Mouse (Mus musculus) layer of hippocampus, adult 2 months (tissue): ENCODE measurements around the gene Pqbp1. TPM values are rescaled to one million over a fixed set of nuclear protein-coding genes. Genes with fewer than 3 reads are reported as not detected.
A peak's percentile ranks its signal among the peaks of the same experiment; 100 is the strongest.
"Not testable (repeated sequence)": the region's sequence is repeated elsewhere in the genome, so short reads cannot be mapped to it uniquely, and the experiment has no call there.

Experiments used
- DNase-seq, 2 experiments: peaks; one replicate each; pipeline ENCODE4 v3.0.0; 2022; ENCODE audit warnings: low spot score in 2 of 2
- H3K27ac ChIP-seq: fragments of 200-600 bp; 2 replicates; pipeline ENCODE4 v1.8.1; 2022
- H3K4me3 ChIP-seq: fragments of 200-600 bp; 2 replicates; pipeline ENCODE4 v1.8.1; 2022; ENCODE audit warnings: mild to moderate bottlenecking
- CTCF ChIP-seq: fragments of 200-600 bp; conservative IDR thresholded peaks from 2 replicates; pipeline ENCODE4 v1.8.1; 2022; ENCODE audit warnings: antibody characterized with exemption, mild to moderate bottlenecking, moderate library complexity
- total RNA-seq, 2 experiments: library from RNA; stranded (reverse); gene quantifications; 2 replicates each; pipeline ENCODE4 v1.2.3; 2021

The Pqbp1 gene
- total RNA-seq, 2 experiments from 2014 or later, result 83.6 to 92.9 TPM

- DNase-seq, H3K27ac ChIP-seq, H3K4me3 ChIP-seq: not testable (repeated sequence)
- TF ChIP-seq CTCF, result peak; percentile 32; the same call in 1 of the 2 replicates
These were observed 18.9 kb upstream of the Pqbp1 start for GRCm38 (mm10) chrX:7917960-7918359.

GRCm38 (mm10) chrX:7915669-7916068 is 16.6 kb upstream of the Pqbp1 start:
- not testable (repeated sequence) for H3K27ac ChIP-seq, H3K4me3 ChIP-seq, DNase-seq
- TF ChIP-seq CTCF, result peak; percentile 59

GRCm38 (mm10) chrX:7910473-7910872 is 11.4 kb upstream of the Pqbp1 start:
- no peak overlapping the region for H3K27ac ChIP-seq
- no peak for DNase-seq
- no peak overlapping the region for H3K4me3 ChIP-seq
- TF ChIP-seq CTCF, result 0 out of 2 replicates have a peak, but pooled peaks have one; percentile 9

GRCm38 (mm10) chrX:7909242-7909641 is 10.2 kb upstream of the Pqbp1 start, which contains the start of gene Gm10490:
Gene Gm10490, plus strand, starts transcription at chrX:7909542.
- not testable (repeated sequence) for DNase-seq, H3K4me3 ChIP-seq, H3K27ac ChIP-seq

- H3K4me3 ChIP-seq, result no peak within 1 kb of the TSS
- no peak for TF ChIP-seq CTCF
- no peak for DNase-seq
- H3K27ac ChIP-seq, result no peak within 1 kb of the TSS
These were observed 8.7 kb upstream of the Pqbp1 start, which contains the start of gene Gm10491 for GRCm38 (mm10) chrX:7907735-7908134. Gene Gm10491, minus strand, starts transcription at chrX:7907835.

- DNase-seq, result no peak
- no peak overlapping the region for H3K4me3 ChIP-seq
- no peak overlapping the region for H3K27ac ChIP-seq
- no peak for TF ChIP-seq CTCF
These were observed 5.4 kb upstream of the Pqbp1 start for GRCm38 (mm10) chrX:7904441-7904840.

- no peak for DNase-seq
- Histone ChIP-seq H3K27ac (peak overlapping the region; percentile 97; the same call in 1 of the 2 replicates), H3K4me3 (peak overlapping the region; percentile 70)
- no peak for TF ChIP-seq CTCF
These were observed 858 bp downstream of the Pqbp1 start for GRCm38 (mm10) chrX:7898211-7898610.

GRCm38 (mm10) chrX:7883841-7884567 is 15.1 kb downstream of the Pqbp1 start, which contains the start of gene Slc35a2:
Gene Slc35a2, plus strand, starts transcription at chrX:7884028.
- TF ChIP-seq CTCF, result peak; percentile 42
- peak; percentile 70 to 88 for DNase-seq
- H3K4me3 ChIP-seq, result peak within 1 kb of the TSS; percentile 69
- peak within 1 kb of the TSS; percentile 94 for H3K27ac ChIP-seq

GRCm38 (mm10) chrX:7879819-7880218 is 19.2 kb downstream of the Pqbp1 start:
- peak overlapping the region; percentile 65; the same call in 1 of the 2 replicates for H3K27ac ChIP-seq
- peak overlapping the region; percentile 66 for H3K4me3 ChIP-seq
- peak; percentile 53 to 67 for DNase-seq
- TF ChIP-seq CTCF, result peak; percentile 65

GRCm38 (mm10) chrX:7878495-7878894 is 20.6 kb downstream of the Pqbp1 start:
- TF ChIP-seq CTCF, result no peak
- peak overlapping the region; percentile 92 for H3K27ac ChIP-seq
- peak overlapping the region; percentile 66 for H3K4me3 ChIP-seq
- DNase-seq, result peak in 1 of 2 experiments; percentile 22

- Histone ChIP-seq H3K4me3 (peak within 1 kb of the TSS; percentile 66), H3K27ac (peak within 1 kb of the TSS; percentile 92)
- peak; percentile 80 to 86 for DNase-seq
- TF ChIP-seq CTCF, result no peak
These were observed 21.1 kb downstream of the Pqbp1 start, which contains the start of gene Pim2 for GRCm38 (mm10) chrX:7878007-7878419. Gene Pim2, plus strand, starts transcription at chrX:7878262.

- Histone ChIP-seq H3K27ac (no peak overlapping the region), H3K4me3 (no peak overlapping the region)
- no peak for TF ChIP-seq CTCF
- DNase-seq, result no peak
These were observed 29.2 kb downstream of the Pqbp1 start for GRCm38 (mm10) chrX:7869826-7870225.

- TF ChIP-seq CTCF, result no peak
- no peak overlapping the region for H3K4me3 ChIP-seq
- DNase-seq, result no peak
- no peak overlapping the region for H3K27ac ChIP-seq
These were observed 30.6 kb downstream of the Pqbp1 start for GRCm38 (mm10) chrX:7868506-7868905.

GRCm38 (mm10) chrX:7867141-7867540 is 31.9 kb downstream of the Pqbp1 start:
- Histone ChIP-seq H3K4me3 (no peak overlapping the region), H3K27ac (no peak overlapping the region)
- TF ChIP-seq CTCF, result no peak
- DNase-seq, result no peak
